Mouse (Mus musculus) layer of hippocampus, adult 2 months (tissue): ENCODE data around the gene Cacng1. TPM values are rescaled to one million over a fixed set of nuclear protein-coding genes. Genes with fewer than 3 reads are reported as not detected.
A peak's percentile ranks its signal among the peaks of the same experiment; 100 is the strongest.

Experiments
- DNase-seq, 2 experiments: peaks; one replicate each; pipeline ENCODE4 v3.0.0; 2022; ENCODE audit warnings: low spot score in 2 of 2
- H3K27ac ChIP-seq: fragments of 200-600 bp; 2 replicates; pipeline ENCODE4 v1.8.1; 2022
- H3K4me3 ChIP-seq: fragments of 200-600 bp; 2 replicates; pipeline ENCODE4 v1.8.1; 2022; ENCODE audit warnings: mild to moderate bottlenecking
- CTCF ChIP-seq: fragments of 200-600 bp; conservative IDR thresholded peaks from 2 replicates; pipeline ENCODE4 v1.8.1; 2022; ENCODE audit warnings: antibody characterized with exemption, mild to moderate bottlenecking, moderate library complexity
- long read RNA-seq, 2 experiments: library from polyadenylated mRNA; stranded (forward); transcript quantifications; one replicate each; pipeline ENCODE4 v2.0.0; 2021; ENCODE audit warnings: borderline mapping rate in 2 of 2
- total RNA-seq, 2 experiments: library from RNA; stranded (reverse); gene quantifications; 2 replicates each; pipeline ENCODE4 v1.2.3; 2021

Cacng1 gene
- not detected for total RNA-seq
- long read RNA-seq, experiment 1: 0 reads
- long read RNA-seq, experiment 2: 0 reads

DNA sequence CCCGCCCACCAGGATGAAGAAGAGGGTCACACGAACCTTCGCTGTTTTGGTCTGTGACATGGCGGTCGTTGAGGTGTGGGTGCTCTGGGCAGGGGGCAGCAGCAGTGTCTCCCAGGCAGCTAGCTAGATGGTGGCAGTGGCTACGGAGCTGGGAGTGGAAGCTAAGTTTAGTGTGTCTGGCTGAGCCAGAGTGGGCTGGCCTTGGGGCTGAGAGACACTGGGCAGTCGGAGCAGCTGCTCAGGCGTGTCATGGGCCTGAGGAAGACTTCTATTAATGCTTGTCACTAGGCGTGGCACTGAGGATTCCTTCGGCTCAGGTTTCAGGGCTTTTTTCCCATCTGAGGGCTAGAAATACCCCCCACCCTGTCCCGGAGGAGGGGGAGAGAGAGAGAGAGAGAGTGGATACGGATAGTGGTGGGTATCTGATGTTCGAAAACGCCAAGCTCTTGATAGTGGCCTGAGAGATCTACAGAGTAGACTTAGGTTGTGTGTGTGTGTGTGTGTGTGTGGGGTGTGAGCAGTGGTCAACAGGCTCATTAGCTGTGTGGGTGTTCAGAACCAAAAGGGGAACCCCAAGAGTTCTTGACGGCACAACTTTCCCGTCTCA lies at the start of gene Cacng1:
Cacng1 (minus strand) TSS at position 191 of the 607 bp plus-strand sequence.
- no peak for DNase-seq
- H3K4me3 ChIP-seq: no peak within 1 kb of the TSS
- TF ChIP-seq CTCF: no peak

DNA sequence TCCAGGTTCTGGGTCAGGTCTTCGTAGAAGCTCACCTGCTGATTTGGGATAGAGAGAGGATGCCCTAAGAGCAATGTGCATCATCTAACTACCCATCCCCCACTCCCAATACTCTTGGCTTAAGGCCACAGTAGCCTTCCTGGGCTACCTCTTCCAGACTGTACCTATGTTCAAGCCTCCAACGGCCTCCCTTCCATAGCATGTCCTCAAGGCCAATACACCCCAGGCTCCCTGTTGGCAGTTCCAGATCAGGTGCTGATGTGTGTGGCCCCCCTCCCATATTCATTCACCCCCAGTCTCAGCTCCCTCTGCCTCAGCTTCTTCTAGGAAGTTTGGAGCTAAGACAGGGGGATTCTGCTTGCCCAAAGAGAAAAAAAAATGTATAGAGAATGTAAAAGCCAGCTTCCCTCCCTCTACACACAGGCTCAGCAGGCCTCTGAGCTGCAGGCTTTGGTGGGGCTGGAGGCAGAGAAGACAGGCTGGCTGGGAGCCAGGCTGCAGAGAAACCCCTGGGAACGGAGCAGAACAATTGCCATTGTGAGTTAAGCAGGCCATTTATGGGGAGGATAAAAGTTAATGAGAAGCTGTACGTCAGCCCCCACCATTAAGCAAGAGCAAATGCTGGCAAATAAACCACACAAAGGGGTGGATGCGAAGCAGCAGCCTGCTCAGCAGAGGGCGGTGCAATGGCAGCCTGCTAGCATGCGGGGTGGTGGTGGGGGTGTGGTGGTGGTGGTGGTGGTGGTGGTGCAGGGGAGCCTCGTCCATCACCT lies 46.6 kb upstream of the Cacng1 start:
- no peak overlapping the region for H3K27ac ChIP-seq
- peak in 1 of 2 experiments; percentile 21 for DNase-seq

More for the DNA sequence above, at the start of gene Cacng1:
- H3K27ac ChIP-seq: no peak within 1 kb of the TSS

DNA sequence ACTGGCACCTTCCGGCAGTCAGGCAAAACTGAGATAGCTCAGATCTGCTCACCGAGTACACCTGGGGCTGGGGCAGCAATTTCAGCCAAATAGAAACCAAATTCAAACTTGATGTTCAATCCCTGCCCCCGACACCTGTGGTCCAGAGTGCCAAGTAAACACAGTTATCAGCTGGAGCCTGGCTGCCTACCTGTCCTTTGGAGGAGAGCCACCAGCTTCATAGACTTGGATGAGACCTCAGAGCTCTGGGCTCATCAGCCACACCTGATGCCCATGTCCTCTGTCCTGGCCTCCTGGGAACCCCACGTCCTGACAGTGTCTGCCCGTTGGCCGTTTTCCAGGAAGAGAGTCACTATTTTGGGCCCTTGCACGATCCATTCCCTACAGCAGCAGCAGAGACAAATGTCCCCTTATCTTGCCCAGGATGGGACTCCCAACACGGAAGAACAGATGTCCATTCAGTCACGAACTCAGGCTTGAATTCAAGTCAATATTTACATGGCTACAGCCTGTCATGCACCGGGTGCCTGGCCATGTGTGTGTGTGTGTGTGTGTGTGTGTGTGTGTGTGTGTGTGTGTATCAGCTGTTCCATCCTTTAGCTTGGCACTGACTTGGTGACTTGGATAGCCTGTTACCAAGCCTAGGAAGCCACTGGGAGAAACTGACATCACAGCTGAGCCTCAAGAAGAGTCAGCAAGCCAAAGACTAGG lies 45.6 kb upstream of the Cacng1 start:
- no peak overlapping the region for H3K4me3 ChIP-seq
- H3K27ac ChIP-seq: no peak overlapping the region
- DNase-seq: no peak
- no peak for TF ChIP-seq CTCF

More for the DNA sequence above, 46.6 kb upstream of the Cacng1 start:
- TF ChIP-seq CTCF: peak; percentile 41
- H3K4me3 ChIP-seq: no peak overlapping the region

DNA sequence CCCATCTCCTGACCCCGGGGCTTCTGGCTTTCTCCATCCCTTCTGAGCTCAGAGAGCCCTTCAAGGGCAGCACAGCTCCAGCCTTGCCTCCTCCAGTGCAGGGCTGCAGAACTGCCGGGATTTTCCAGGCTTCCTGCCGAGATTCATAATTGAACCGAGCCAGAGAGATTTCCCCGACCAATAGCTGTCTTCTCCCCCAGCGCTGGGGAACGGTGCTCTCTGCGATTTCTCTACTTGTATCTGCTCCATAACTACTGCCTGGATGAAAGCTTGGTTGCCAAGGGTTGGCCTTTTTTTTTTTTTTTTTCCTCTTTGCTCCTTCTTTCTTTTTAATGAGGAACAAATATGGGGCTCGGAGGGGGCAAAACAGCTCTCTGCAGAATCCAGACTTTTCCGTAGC lies 43.7 kb upstream of the Cacng1 start:
- H3K27ac ChIP-seq: no peak overlapping the region
- no peak overlapping the region; the same call in 1 of the 2 replicates for H3K4me3 ChIP-seq
- peak; percentile 17 to 32 for DNase-seq
- TF ChIP-seq CTCF: no peak

DNA sequence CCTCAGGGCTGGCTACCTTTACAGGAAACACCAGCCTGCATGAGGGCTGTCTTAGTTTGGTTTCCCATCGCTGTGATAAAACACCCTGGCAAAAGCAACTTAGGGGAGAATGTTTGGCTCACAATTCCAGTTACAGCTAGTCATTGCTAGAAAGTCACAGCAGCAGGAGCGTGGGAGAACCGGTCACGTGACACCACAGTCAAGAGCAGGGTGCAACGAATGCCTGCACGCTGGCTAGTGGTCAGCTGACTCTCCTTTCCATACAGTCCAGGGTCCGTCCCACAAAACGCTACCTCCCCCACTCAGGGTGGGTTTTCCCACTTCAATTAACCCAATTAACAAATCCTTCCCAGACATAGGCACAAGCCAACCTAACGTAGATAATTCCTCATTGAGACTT lies 43.2 kb upstream of the Cacng1 start:
- peak in 1 of 2 experiments; percentile 41 for DNase-seq
- Histone ChIP-seq H3K27ac (no peak overlapping the region), H3K4me3 (no peak overlapping the region; the same call in 1 of the 2 replicates)
- no peak for TF ChIP-seq CTCF

DNA sequence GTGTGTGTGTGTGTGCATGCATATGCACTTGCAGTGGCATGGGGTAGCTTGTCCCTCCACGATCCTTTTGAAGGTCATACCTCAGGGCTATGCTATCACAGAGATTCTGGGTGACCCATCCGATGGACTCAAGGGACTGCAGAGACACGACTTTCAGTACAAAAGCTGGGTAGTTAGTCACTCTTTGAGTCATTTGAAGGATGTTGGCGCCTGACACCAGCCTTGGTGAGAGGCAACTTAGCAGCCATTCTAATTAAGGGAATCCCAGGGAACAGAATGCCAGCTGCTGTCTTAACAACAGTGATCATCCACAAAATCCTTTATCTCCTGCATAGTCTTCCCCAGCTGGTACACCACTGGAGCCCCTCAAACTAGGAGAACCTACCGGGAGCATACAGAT lies 32.8 kb upstream of the Cacng1 start:
- Histone ChIP-seq H3K27ac (no peak overlapping the region), H3K4me3 (no peak overlapping the region)
- no peak for TF ChIP-seq CTCF
- DNase-seq: no peak

DNA sequence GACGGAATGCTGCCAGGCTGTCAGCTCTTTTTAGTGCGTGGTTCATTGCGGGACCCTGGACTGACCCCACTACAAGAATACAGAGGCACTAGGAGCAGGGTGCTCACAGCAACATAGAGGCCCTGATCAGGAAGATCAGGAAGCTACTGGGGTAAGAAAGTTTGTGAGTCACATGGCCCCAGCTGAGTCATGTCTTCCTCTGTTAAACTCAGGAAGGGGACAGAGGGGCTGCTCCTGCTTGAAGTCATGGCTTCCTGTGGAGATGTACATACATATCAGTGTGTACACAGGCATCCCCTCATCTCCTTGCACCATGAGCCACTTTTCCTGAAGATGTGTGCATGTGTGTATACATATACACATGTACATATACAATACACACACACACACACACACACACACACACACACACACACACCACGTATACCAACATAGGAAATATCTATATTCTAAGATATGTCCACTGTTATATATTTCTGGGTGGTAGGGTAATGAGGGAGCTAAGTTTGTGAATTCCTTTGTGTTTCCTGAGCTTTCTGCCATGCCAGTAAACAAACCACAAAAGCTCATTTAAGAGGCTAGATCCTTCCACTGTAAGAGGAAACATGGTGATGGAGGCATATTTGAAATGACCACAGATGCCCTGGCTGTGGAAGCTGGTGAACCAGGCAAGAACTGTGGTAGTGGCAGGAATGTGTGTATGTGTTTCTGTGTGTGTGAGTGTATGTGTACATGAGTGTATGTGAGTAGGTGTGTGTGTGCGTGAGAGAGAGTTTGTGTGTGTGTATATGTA lies 32.1 kb upstream of the Cacng1 start:
- H3K27ac ChIP-seq: no peak overlapping the region
- H3K4me3 ChIP-seq: no peak overlapping the region
- no peak for DNase-seq
- TF ChIP-seq CTCF: no peak

DNA sequence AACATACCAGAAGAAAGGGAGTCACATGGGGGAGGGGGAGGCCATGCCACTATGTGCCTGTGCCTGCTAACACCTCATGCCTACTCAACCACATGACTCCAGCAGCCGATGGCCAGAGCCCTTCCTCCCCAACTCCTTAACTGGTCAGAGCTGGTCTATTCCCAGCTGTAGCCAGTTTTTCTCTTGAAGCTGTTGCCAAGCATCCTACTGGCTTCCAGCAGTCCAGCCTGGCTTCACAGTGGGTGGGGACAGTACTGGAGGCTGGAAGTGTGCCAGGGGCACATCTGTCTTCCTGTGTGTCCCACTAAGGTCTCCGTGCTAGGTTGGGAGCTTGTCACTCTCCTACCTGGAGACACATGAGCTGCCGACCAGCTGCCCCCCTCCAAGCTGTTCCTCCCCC lies 26.8 kb upstream of the Cacng1 start:
- no peak for TF ChIP-seq CTCF
- Histone ChIP-seq H3K27ac (no peak overlapping the region), H3K4me3 (no peak overlapping the region)
- no peak for DNase-seq

DNA sequence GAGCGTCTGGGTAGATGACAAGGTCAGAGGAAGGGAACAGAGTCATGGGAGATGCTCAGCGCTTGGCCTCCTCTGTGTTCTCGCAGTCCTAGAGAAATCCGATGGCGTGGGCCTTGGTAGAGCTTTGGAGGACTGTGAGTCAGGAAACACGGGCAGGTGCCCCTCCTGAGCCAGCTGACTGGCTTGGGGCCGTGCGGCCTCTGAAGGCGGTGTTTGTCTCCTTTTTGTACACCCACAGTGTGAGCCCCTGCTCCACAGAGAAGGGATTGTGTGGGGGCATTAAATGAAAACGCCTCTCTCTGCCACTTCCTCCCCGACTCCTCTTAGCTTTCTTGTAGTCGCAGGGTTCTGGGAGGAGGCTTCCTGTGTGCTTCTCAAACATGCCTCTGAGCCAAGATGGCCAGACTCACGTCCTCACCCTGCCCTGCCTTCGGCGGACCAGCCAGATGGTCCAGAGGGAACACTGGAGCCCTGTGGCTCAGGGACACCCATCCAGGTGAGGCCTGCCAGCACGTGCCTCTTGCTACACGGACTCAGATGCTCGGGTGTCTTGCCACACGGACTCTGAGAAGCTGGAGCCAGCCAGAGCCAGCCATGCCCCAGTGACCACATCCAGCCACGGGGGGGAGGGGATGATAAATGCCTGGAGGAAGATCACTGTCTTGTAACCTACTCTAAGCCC lies 22.2 kb upstream of the Cacng1 start:
- H3K27ac ChIP-seq: no peak overlapping the region
- peak in 1 of 2 experiments; percentile 12 for DNase-seq
- TF ChIP-seq CTCF: no peak
- no peak overlapping the region for H3K4me3 ChIP-seq

DNA sequence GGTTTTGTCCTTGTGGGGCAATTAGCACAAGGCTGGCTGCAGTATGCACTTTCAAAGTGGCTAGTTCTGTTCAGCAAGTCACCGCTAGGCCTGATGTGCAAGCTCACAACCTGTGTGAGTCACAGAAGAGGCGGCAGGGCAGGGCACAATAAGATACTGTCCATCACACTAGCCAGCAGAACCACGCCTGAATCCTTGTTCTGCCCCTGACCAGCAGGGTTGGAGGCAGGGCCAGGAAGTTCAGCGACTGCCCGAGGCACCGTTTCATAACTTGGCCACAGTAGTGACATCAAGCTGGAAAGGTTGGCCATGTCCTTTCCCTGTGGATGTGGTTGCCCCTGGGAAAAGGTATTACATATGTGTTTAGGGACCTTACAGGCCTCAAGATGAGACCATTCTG lies 21.6 kb upstream of the Cacng1 start:
- no peak for DNase-seq
- no peak overlapping the region for H3K4me3 ChIP-seq
- TF ChIP-seq CTCF: no peak
- no peak overlapping the region for H3K27ac ChIP-seq

DNA sequence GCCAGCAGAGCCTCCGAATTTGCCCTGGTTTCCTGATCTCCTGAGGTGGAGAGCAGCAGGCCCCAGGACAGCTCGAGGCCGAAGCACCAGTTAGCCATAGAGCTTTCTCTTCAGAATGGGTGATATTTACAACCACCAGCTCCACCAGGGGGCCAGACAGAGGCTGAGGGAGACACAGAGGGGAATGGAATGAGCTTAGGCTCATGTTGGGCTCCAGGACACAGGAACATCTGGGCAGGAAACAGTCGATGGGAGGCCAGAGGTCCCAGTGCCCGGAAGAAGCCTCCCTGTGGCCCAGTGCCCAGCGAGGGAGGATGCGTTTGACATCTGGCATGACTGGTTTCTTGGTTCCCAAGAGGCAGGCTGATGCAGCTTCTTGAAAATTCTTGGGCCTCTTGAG lies 17.8 kb upstream of the Cacng1 start:
- Histone ChIP-seq H3K4me3 (no peak overlapping the region), H3K27ac (no peak overlapping the region)
- TF ChIP-seq CTCF: peak; percentile 34
- DNase-seq: no peak

DNA sequence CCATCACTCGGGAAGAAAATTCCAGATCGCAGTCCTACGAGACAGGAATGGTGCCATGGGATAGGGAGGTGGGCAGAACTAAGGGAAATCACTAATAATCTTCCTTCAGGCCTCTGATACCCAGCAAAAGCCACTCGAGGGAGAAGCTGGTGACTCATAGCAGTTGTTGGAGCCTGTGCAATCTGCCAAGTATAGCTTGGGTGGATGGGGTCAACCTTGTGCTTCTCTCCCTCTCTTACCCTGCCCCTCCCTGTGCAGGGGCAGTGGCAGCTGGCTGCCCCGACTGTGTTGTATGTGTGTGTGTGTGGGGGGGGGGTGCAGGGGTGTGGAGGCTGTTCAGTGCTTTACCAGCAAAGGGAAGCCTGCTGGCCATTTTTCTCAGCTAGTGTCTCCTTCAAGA lies 15.2 kb upstream of the Cacng1 start:
- TF ChIP-seq CTCF: no peak
- no peak overlapping the region for H3K27ac ChIP-seq
- no peak overlapping the region for H3K4me3 ChIP-seq
- no peak for DNase-seq
